ENCODE assay signal across 16 mouse cellular contexts in genomic region chr16:24441338-24441737, GRCm38 (mm10).
"Had no signal": no experiment of that assay in that cellular context is flagged by ENCODE, and none has a peak within 500 bp of the region (broad histone marks: within the 10 kb centered on the region; RNA-seq: fewer than 3 reads in every experiment).

No protein-coding gene starts in this region.

- H3K9me3 ChIP-seq: limb, embryonic 10.5 days; liver, embryonic 15.5 days; megakaryocyte, embryonic 14.5 days; midbrain, embryonic 12.5 days had no signal

- H3K27me3 ChIP-seq: liver, embryonic 15.5 days; midbrain, embryonic 12.5 days had no signal

- H3K27ac ChIP-seq: left cerebral cortex, adult 2 months; limb, embryonic 10.5 days; liver, embryonic 15.5 days; macrophage; midbrain, embryonic 12.5 days had no signal

- H3K9ac ChIP-seq: liver, embryonic 15.5 days; midbrain, embryonic 12.5 days had no signal

- H3K4me2 ChIP-seq: liver, embryonic 11.5 days; liver, embryonic 15.5 days; midbrain, embryonic 12.5 days had no signal

- H3K4me3 ChIP-seq: left cerebral cortex, adult 2 months; limb, embryonic 10.5 days; liver, embryonic 15.5 days; megakaryocyte, embryonic 14.5 days; midbrain, embryonic 12.5 days had no signal

- H3K4me1 ChIP-seq: liver, embryonic 15.5 days had no signal

- DNase-seq: kidney, adult 8-10 months; kidney, postnatal 25 days; lung, adult 2 months; lung, postnatal 14 days; right cerebral cortex, postnatal 25 days; thymus, adult 18-20 months; thymus, postnatal 14 days had no signal

- ATAC-seq: inflammation-experienced regulatory T-cells, adult 6 months; intestine, postnatal 0 days had no signal

- H3K36me3 ChIP-seq: liver, embryonic 15.5 days; midbrain, embryonic 12.5 days had no signal
